Mouse (Mus musculus) kidney, postnatal 36 days (tissue): Measurements from ENCODE around the gene Pth1r.
"Not testable (repeated sequence)": the region's sequence is repeated elsewhere in the genome, so short reads cannot be mapped to it uniquely, and the experiment has no call there.

Experiments used
- DNase-seq, 2 experiments: peaks; one replicate each; pipeline ENCODE4 v3.0.0; 2021 to 2022; ENCODE audit warnings: mixed read lengths in 2 of 2

The Pth1r gene

DNA sequence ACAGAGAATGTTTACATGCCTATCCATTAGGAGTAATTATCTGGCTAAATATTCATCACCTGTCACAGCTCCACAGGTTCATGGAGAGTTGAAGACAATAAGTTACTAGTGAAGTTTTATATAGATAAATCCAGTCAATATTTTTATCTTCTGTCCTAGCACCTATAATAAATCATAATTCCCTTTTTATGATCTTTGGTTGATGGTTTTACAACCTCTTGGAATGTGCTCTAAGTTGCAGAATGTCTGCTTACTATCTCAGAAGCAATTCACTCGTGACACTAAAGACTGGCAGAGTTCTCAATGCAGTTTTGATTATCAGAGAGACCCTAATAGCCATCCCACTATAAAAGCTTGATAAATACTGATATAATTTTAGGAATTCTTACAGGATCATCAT lies 33.6 kb downstream of the Pth1r start:
- DNase-seq, result no peak

DNA sequence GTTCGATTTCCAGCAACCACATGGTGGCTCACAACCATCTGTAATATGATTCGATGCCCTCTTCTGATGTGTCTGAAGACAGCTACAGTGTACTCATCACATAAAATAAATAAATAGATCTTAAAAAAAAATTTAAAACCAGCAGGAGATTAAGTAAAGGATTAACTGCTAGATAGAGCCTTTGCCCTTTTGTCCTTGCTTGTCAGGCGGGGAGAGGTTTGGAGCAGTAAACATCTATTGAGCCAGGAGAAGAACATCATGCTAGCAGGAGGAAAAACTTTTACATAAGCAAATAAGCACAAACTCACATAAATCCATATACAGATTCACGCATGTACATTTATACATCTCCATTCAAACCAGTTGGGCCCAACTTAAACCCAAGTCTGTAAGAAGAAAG lies 34.4 kb downstream of the Pth1r start:
- DNase-seq, result peak in 1 of 2 experiments; percentile 64

DNA sequence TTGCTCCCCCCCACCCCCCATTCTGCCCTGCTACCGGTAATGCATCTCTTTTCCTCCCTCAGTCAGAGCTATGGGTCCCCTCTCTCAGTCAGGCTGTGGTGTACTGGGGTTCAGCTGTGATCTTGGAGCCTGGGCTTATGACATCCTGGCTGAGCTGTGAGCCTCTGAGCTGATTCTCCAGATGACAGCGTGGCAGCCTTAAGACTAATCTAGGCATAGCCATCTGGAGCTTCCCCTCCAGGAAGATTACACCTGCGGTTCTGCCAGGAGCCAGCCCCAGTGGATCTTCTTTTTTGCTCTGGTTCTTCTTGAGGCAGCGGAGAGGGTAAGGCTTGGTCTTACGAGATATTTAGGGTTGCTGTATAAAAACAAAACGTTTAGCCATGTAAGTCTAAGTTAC lies 34.9 kb downstream of the Pth1r start:
- DNase-seq, result no peak

DNA sequence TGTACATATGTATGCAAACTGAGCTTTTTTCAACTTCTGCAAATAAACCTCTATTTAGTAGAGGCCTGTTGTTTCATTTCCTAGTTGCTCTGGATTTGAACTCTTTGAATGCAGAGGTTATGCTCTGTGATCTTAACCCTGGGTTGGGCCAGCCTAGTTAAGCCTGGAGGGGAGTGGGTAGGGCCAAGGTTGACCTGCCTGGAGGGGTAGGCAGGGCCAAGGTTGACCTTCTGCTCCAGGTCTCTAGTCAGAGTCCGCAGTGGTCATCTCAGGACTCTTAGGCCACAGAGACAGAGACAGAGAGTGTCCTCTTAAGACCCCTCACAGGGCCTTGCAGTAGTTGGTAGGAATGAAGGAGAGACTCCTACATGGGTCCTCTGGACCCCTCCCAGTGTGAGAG lies 35.4 kb downstream of the Pth1r start:
- DNase-seq, result peak; percentile 53 to 68

DNA sequence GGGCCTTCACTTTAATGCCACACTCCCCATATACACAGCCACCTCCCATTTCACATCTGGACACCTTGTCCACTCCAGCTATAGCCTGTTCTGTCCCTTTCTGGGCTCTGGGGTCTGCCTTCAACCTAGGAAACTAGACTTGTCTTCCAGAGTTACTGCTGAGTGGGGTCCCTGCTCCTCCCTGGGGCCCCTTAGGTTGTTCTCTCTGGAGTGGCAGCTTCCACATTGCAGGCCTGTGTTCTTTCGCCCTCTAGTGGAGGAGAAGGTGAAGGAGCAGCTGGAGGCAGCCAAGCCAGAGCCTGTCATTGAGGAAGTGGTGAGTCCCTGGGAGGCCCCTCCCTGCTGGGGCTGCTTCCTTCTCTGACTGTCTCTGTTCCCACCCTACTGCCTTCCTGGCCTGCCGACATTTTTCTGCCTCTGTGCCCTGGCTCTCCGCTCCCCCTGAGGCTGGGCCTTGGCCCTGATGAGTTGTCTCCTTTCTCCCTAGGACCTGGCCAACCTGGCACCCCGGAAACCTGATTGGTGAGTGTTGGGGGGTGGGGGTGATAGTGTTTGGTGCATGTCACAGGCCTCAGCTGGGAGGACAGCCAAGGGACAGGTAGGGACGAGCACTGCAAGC lies 37.2 kb downstream of the Pth1r start:
- DNase-seq, result peak; percentile 84 to 89

DNA sequence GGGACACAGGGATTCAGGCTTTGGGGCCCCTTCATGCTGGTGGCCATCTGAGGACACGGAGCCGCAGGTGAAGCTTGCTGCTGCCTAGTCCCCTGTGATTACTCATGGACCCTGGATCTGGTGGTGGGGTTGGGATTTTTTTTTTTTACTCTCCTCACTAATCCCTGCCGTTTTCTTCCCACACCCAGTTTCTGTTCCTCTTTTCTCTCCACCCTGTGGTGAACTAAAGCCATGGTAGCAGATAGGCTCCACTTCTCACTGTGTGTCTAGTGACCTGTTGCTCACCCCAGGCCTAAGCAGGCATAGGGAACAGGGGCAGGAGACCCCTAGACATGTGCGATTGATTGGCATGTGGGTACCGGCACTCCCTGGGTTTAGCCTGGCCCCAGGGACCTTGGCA lies 40.2 kb downstream of the Pth1r start:
- DNase-seq, result no peak

DNA sequence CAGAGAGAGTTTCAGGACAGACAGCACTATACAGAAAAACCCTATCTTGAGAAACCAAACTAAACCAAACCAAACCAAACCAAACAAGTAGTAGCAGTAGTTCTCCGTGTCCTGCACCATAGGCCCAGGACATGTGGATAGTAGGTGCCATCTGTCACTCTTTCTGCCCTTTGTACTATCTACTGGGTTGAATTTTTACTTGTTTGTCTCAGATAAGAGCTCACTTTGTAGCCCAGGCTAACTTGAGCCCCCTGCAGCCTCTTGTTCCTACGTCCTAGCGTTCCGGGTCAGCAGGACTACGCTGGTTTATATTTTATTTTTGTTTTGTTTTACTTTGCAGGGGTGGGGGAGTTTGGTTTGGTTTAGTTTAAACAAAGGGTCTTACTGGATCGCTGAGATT lies 43.0 kb downstream of the Pth1r start:
- no peak for DNase-seq

DNA sequence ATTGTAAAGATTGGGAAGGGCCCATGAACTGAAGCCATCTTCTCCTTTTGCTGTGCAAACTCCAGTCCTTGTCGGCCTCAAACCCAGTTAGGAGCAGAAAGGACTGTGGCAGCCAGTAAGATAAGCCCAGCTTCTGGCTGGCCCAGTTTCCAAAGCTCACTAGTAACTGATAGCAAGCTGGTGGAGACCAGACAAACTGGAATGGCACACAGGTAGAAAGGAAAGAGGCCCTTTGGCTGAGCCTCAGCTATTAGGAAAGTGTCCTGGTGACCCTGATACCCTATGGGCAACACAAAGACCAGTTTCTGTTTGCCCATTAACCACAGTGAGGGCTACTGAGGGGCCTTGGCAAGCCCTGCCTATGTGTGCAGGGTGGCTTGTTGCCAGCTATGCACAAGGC lies 44.1 kb downstream of the Pth1r start:
- no peak for DNase-seq

DNA sequence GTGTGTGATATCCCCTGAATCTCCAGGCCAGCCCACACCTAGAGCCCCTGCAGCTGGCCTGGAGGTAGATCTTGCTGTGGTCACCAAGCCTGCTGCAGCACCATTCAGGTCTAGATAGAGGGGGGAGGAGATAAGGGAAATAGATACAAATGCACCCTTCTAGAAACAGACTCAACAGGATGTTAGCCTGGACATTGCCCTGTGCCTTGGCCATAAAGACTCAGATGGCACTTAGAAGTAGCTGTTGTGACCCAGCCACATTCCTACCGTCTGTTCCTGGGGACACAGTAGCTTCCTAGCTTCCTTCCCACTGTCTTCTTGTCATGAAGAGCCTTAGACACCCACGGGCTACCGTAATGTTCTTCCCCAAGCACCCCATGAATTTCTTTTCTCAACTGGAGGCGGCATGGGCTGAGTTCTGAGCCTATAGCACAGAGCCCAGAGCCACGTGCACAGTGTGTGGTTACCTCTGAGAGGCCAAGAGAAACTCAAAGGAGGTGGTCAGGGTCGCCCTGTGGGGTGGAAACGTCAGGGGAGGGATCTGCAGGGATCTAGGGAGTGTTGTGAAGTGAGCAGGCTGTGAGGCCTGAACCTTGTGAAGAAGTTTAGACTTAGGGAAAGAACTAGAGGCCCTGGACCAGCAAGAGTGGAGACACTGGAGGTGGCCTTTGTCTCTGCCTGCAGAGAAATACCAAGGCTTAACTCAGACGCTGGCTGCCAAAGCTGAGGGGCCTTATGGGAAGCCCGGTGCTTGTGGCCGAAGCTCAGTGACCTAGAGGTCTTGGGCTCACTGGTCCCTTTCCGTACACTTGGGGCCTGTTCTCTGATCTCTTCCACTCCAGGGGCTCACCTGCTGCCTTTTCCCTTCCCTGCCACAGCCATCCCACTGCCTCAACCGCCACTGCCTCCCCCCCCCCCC lies 45.6 kb downstream of the Pth1r start:
- DNase-seq, result peak; percentile 54 to 65

DNA sequence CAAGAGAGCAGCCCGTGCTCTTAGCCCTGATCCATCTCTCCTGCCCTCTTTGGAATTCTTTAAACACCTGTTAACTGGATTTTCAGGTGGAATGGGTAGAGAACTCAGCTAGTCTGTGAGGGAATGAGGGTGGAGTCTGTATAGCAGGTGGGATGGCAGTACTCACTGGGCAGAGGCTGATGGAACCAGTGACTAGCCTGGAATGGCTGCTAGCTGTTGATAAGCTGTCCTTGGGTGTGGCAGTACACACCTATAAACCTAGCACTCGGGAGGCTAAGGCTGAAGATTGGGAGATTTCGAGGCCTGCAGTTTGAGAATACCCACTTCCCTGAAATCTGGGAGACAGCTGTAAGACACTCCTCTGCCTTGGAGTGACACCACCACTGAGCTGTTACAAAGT lies 47.4 kb downstream of the Pth1r start:
- DNase-seq, result no peak

DNA sequence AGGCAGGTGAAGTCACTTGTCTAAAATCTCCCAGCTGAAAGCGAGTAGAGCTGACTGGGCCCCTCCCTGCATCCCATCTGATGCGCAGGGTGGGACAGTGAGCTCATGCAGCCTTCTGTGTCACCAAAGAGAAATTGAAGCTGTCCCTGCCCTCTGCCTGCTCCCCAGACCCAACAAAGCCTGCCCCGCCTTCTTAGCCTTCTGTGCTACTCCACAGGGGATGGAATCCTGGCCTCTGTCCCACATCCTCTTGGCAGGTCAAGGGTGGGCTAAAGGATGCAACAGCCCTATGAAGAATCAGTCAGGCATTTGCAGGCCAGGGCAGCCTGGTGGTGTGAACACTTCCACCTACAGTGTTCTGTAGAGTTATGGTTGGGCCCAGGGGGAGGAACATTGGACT lies 49.5 kb downstream of the Pth1r start:
- peak in 1 of 2 experiments; percentile 48 for DNase-seq

DNA sequence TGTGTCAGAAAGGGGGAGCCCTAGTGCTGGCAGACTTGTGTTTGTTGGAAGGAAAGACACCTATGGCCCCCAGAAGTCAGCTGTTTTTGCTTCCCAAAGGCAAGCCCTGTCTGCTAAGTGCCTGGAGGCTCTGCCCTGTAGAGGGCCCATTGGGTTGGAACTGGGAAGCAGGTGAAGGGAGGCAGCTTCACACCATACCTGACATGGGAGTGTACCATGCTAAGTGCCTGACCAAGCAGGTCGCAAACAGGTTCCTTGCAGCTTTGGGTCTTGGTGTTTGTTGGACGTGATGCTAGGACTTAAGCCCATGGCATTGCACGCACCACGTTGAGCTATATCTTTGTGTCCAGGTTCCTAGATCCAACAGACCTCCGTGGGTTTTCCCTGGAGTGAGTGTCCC lies 50.5 kb downstream of the Pth1r start:
- no peak for DNase-seq

DNA sequence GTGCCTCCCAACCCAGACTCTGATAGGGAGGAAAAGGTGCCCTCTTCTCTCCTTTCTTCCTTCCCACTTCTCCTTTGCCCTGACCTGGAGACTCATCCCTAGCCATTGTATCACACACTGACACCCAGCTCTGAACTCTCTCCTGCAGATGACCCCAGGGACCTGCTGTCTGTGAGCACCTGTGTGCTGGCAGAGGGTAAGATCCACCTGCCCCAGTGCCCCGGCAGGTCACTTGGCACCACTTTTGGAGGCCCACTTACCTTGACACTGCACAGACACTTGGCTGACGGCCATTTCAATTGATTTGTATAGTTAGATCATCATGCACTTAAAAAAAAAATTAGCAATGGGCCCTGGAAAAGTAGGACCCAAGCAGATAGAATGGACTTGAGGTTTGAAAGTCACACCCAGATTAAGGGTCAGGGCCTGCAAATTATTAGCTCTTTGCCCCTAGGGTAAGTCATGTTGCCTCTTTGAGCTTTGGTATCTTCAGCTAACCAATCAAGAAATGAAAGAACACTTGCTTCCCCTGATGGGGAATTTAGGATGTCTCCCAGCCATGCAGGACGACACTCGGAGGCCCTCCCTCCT lies 51.7 kb downstream of the Pth1r start:
- peak in 1 of 2 experiments; percentile 40 for DNase-seq

DNA sequence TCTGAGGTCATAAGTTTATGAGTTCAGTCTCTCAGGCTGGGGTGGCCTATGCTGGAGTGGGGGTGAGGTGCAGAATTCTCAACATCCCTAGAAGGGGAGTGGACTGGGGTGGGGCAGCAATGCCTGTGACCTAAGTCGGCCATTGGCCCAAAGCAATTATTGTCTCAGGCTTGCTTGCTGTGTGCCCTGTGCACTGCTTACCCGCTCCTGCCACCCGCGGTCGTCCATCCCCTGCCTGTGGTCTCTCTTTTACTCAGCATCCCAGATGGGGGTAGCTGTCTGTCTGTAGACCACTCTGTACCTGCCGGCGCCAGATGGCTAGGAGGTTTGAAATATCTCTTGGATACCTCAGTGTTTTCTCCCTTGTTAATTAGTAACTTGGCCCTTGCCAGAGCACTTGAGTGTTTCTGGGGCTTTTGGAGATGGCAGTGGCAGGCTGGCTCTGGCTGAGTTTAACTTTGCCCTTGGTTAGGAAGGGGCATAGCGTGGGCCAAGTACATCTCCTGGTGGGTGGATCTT lies 57.6 kb downstream of the Pth1r start:
- DNase-seq, result peak; percentile 76 to 93

DNA sequence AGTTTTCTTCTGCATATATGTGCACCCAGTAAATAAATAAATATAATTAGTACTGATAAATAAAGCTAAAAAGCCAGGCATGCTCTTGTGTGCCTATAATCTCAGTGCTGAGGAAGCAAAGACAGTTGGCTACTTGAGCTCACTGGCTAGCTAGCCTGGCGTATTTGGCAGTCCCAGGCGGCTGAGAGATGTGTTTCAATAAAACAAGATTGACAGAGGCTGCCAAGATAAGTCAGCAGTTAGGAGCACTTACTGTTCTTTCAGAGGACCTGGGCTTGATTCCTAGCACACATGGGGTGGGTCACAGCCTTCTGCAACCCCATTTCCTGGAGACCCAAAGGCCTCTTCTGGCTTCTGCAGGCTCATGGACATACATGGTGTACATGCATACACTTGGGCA lies 59.1 kb downstream of the Pth1r start:
- peak in 1 of 2 experiments; percentile 34 for DNase-seq

DNA sequence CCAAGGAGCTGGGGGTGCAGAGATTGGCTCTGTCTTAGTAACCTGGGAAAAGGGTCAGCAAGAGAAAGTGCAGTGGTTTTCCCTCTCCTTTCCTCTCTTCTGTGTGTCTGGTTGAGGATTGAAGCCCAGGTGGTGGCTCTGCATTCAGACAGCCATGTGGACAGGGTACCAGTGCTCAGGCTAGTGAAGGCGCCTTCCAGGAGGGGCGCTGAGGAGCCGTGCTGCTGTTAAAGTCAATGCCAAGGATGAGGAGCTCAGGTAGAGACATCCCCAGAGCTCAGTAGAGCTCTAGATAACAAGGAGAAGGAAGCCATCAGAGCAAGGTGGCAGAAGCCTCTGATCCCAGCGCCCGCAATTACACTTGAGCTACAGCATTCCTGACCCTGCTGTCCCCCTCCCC lies 59.9 kb downstream of the Pth1r start:
- DNase-seq, result peak in 1 of 2 experiments; percentile 53

DNA sequence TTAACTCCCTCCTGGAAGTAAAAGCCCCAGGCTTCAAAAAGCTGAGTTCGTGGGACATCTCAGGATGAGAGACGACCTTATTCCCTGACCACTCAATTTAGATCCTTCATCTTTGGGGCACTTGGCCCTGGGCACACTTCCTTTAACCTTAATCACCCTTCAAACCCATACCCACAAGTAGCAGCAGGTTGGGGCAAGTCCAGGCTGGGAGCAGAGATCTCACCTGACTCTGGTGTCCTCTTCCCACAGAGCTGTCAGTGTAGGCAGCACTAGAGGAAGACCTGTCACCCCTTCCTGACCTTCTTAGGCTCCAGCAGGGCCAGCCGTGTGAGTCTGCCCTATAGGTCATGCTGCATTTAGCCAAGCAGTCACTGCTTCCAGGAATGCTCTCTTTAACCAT lies 60.5 kb downstream of the Pth1r start:
- DNase-seq, result no peak

DNA sequence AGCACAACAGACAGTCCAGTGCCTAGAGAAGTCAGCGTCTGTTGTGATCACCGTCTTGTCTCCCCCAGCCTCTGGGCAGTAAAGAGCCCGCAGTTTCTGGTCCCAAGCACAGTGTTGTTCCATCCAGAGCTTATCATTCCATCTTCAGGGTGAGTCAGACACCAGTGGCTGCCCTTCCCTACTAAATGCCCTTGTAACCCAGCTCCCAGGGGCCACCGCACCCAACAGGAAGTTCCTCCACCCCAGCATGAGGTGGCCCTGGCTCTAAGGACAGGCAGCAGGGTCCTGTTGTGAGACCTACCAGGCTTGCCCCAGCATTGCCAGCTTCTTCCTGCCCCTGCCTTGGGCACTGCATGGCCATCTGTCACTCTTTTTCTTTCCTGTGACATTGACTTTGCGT lies 61.4 kb downstream of the Pth1r start:
- no peak for DNase-seq

DNA sequence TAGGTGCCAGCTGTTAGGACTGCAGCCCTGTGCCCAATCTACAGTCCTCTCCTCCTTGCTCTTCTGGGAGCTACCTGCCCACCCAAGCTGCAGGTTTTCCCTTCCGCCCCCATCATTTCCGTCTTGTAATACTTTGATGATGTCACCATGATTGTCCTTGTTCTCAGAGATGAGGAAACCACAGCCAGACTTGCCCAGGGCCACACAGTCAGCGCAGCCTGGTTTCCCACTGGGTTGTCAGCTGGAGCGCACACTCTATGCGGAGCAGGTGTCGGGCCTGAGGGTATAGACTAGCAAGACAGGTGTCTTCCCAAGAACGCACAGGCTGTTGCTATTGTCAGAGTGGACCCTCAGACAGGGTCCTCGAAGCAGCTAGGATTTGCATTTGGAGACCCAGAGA lies 61.8 kb downstream of the Pth1r start:
- DNase-seq, result no peak

DNA sequence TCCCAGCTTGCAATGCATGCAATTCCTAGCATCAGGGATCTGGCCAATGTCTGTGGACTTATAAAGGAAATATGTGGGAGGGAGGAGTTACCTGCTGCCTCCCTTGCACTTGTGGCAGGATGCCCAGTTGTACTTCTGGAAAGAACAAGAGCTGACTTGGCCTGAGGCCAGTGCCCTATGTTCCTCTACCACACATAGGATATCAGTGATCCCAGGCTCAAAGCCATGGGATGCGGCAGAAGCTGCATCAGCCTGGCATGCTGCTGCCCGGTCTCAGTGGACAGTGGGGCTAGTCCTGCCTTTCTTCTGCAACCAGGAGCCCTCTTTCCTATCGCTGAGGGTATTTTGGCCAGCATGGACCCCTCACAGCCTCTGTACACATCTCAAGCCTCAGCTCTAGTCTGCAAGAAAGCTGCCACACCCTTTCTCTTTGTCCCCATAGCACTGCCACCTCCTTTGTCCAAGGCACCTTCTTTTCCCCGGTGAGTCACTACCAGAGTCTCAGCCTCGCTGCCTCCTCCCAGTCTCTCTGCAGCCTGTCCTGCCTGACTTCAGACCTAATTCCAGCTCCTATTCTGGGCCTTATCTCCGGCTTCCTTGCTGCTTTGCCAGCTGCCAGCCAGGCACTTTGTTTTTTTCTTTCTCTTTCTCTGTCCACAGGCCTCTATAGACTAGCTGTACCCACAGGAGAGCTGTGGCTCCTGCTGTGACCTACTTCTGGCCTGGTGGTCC lies 62.7 kb downstream of the Pth1r start:
- DNase-seq, result peak; percentile 94 to 98

DNA sequence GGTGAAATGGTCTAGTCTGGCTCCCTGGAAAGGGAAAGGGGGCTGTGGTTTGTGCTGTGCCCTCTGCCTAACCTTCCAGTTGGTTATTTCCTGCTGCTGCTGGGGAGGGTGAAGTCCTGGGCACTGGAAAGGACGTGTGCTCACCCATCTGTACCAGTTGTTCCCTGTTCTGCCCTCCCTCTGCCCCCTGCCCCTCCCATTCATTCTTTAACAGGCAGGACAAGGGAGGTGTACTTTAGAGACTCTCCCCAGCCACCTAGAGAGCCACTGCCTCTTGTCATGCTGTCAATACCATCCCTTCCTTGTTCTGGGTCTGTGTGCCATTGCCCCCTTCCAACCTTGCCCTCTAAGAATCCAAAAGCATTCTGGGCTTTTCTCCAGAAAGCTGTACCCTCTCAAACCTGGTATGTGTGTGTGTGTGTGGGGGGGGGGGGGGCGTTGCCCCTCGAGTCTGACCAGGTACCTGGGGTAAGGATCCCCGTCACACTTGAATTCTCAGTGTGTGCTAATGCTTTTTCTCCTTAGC lies 63.3 kb downstream of the Pth1r start:
- DNase-seq, result peak; percentile 80 to 93

DNA sequence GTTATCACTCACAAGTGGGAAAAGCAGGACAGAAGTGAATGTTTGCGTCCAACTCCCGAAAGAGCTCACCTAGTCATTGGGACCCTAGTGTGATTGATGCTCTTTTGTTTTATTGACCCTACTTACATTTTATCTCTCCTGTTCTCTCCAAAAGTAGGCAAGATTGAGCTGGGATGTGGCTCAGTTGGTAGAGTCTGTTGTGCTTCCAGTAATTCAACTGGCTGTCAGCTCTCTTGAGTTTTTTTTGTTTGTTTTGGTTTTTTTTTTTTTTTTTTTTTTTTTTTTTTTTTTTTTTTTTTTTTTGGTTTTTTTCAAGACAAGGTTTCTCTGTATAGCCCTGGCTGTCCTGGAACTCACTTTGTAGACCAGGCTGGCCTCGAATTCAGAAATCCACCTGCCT lies 64.2 kb downstream of the Pth1r start:
- not testable (repeated sequence) for DNase-seq

DNA sequence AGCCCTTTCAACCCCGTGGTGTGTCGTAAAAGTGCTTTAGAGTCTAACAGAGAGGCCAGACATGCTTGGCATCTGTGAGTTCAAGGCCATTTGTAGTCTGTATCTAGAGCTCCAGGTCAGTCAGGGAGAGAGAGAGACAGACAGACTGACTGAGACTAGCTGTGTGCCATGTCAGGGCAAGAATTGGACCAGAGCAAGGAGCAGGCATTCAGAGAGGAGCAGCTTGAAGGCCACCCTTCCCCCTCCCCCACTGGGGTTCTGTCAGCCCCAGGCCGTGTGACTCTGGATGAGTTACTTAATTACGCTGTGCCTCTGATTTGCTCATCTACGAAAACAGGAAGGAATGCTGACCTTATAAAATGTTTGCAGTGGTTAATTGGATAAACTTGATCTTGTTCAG lies 64.7 kb downstream of the Pth1r start:
- DNase-seq, result peak; percentile 81 to 86
